Mouse (Mus musculus) forebrain, postnatal 0 days (tissue): Measurements from ENCODE around the gene Rassf5. TPM values are rescaled to one million over a fixed set of nuclear protein-coding genes. Genes with fewer than 3 reads are reported as not detected.

ENCODE experiments used
- ATAC-seq: fragments of 200-750 bp; cut with Nextera tagmentation; 2 replicates; pipeline ENCODE4 v1.8.0; 2017; ENCODE audit warnings: mild to moderate bottlenecking, moderate library complexity
- DNase-seq: peaks from one replicate; pipeline ENCODE4 v3.0.0-alpha.2; 2015
- H3K27ac ChIP-seq: fragments of 300-500 bp; sonication (generic); 2 replicates; pipeline ENCODE4 v1.5.1; 2014; ENCODE audit warnings: low read depth, mild to moderate bottlenecking, antibody characterized with exemption, low read length, moderate library complexity, mixed read lengths
- H3K27me3 ChIP-seq: fragments of 300-500 bp; sonication (generic); 2 replicates; pipeline ENCODE4 v1.6.1; 2014; ENCODE audit warnings: mild to moderate bottlenecking, low read length, mixed read lengths; ENCODE audit not compliant: insufficient read depth
- H3K36me3 ChIP-seq: fragments of 300-500 bp; sonication (generic); 2 replicates; pipeline ENCODE4 v1.6.1; 2014; ENCODE audit warnings: mild to moderate bottlenecking, moderate library complexity; ENCODE audit not compliant: insufficient read depth
- H3K4me1 ChIP-seq: fragments of 300-500 bp; sonication (generic); 2 replicates; pipeline ENCODE4 v1.6.1; 2014; ENCODE audit warnings: antibody characterized with exemption; ENCODE audit not compliant: insufficient read depth
- H3K4me2 ChIP-seq: fragments of 300-500 bp; sonication (generic); 2 replicates; pipeline ENCODE4 v1.6.1; 2014; ENCODE audit warnings: low read depth, mild to moderate bottlenecking, moderate library complexity
- H3K4me3 ChIP-seq: fragments of 300-500 bp; sonication (generic); 2 replicates; pipeline ENCODE4 v1.5.1; 2014; ENCODE audit warnings: low read depth, low read length, mixed read lengths
- H3K9ac ChIP-seq: fragments of 300-500 bp; sonication (generic); 2 replicates; pipeline ENCODE4 v1.6.1; 2014; ENCODE audit warnings: mild to moderate bottlenecking
- H3K9me3 ChIP-seq: fragments of 300-500 bp; sonication (generic); 2 replicates; pipeline ENCODE4 v1.6.1; 2016; ENCODE audit warnings: low read length
- CTCF ChIP-seq: sonication (generic); IDR thresholded peaks from 2 replicates; pipeline ENCODE4 v1.5.1; 2016; ENCODE audit warnings: antibody characterized with exemption, control low read depth, low read depth
- WGBS: fragments of 180-500 bp; shearing (Covaris S2); extraction: QIAGEN DNeasy Blood & Tissue Kit; methylation state at CpG from one replicate; pipeline ENCODE4 v1.1.7; 2014; 5-methylcytosine and 5-hydroxymethylcytosine counted together
- polyA plus RNA-seq: library from polyadenylated mRNA; unstranded; fragments of >200 nt; fragmentation: Nextera tagmentation; extraction: Ambion mirVana; gene quantifications from 2 replicates; pipeline ENCODE4 v1.2.1, GENCODE M21; 2015
- total RNA-seq: library from RNA; depleted of rRNA; stranded (reverse); fragments of >200 nt; gene quantifications from 2 replicates; pipeline ENCODE4 v1.2.3, GENCODE M21; 2014

Rassf5 gene
- total and polyA plus RNA-seq, 2 experiments from 2014 or later = 2.7 to 6.7 TPM

GRCm38 (mm10) chr1:131209971-131210426 is 35.1 kb downstream of the Rassf5 start:
- no peak overlapping the region for H3K4me2 ChIP-seq
- no peak for TF ChIP-seq CTCF
- H3K4me1 ChIP-seq = no peaks in the 10 kb centered on the region
- no peak overlapping the region for H3K4me3 ChIP-seq
- DNase-seq = peak; percentile 42
- ATAC-seq = peak; percentile 84
- no peaks in the 10 kb centered on the region for H3K36me3 ChIP-seq
- no peak overlapping the region for H3K9ac ChIP-seq
- no peaks in the 10 kb centered on the region for H3K27me3 ChIP-seq
- H3K27ac ChIP-seq = no peak overlapping the region
- 59% methylated on average over 8 of the region's 8 CpGs for WGBS
- H3K9me3 ChIP-seq = no peaks in the 10 kb centered on the region

- TF ChIP-seq CTCF = no peak
- ATAC-seq (no peak), DNase-seq (no peak)
- no peak overlapping the region for H3K9ac ChIP-seq
- 76% methylated on average over 6 of the region's 6 CpGs for WGBS
- no peaks in the 10 kb centered on the region for H3K27me3 ChIP-seq
- H3K4me2 ChIP-seq = no peak overlapping the region
- no peaks in the 10 kb centered on the region for H3K9me3 ChIP-seq
- no peak overlapping the region for H3K27ac ChIP-seq
- H3K4me3 ChIP-seq = no peak overlapping the region
- H3K36me3 ChIP-seq = no peaks in the 10 kb centered on the region
- no peaks in the 10 kb centered on the region for H3K4me1 ChIP-seq
These were observed 36.3 kb downstream of the Rassf5 start for GRCm38 (mm10) chr1:131208800-131209199.

- Histone ChIP-seq H3K36me3 (no peaks in the 10 kb centered on the region), H3K4me2 (no peak overlapping the region), H3K4me1 (no peaks in the 10 kb centered on the region), H3K27me3 (no peaks in the 10 kb centered on the region), H3K27ac (no peak overlapping the region), H3K9me3 (no peaks in the 10 kb centered on the region), H3K4me3 (no peak overlapping the region), H3K9ac (no peak overlapping the region)
- ATAC-seq (no peak), DNase-seq (no peak)
- WGBS = 93% methylated on average over 5 of the region's 5 CpGs
- TF ChIP-seq CTCF = no peak
These were observed 37.0 kb downstream of the Rassf5 start for GRCm38 (mm10) chr1:131208081-131208480.

GRCm38 (mm10) chr1:131207531-131207930 is 37.5 kb downstream of the Rassf5 start:
- no peak overlapping the region for H3K4me2 ChIP-seq
- TF ChIP-seq CTCF = peak; percentile 75
- no peaks in the 10 kb centered on the region for H3K9me3 ChIP-seq
- no peak overlapping the region for H3K9ac ChIP-seq
- H3K4me3 ChIP-seq = no peak overlapping the region
- WGBS = 5% methylated on average over 5 of the region's 5 CpGs
- H3K27ac ChIP-seq = no peak overlapping the region
- no peaks in the 10 kb centered on the region for H3K27me3 ChIP-seq
- H3K36me3 ChIP-seq = no peaks in the 10 kb centered on the region
- no peaks in the 10 kb centered on the region for H3K4me1 ChIP-seq
- ATAC-seq = peak; percentile 63; the same call in 1 of the 2 replicates
- peak; percentile 70 for DNase-seq

GRCm38 (mm10) chr1:131206342-131206741 is 38.7 kb downstream of the Rassf5 start:
- Histone ChIP-seq H3K4me1 (no peaks in the 10 kb centered on the region), H3K9me3 (no peaks in the 10 kb centered on the region), H3K4me3 (no peak overlapping the region), H3K27me3 (no peaks in the 10 kb centered on the region), H3K4me2 (no peak overlapping the region), H3K9ac (no peak overlapping the region), H3K36me3 (no peaks in the 10 kb centered on the region), H3K27ac (no peak overlapping the region)
- TF ChIP-seq CTCF = no peak
- 83% methylated on average over 5 of the region's 5 CpGs for WGBS
- no peak for DNase-seq
- no peak for ATAC-seq

GRCm38 (mm10) chr1:131204461-131204860 is 40.6 kb downstream of the Rassf5 start:
- H3K36me3 ChIP-seq = no peaks in the 10 kb centered on the region
- no peak overlapping the region for H3K4me3 ChIP-seq
- H3K4me2 ChIP-seq = no peak overlapping the region
- TF ChIP-seq CTCF = no peak
- no peak overlapping the region for H3K9ac ChIP-seq
- no peak for DNase-seq
- WGBS = 88% methylated on average over 8 of the region's 8 CpGs
- H3K4me1 ChIP-seq = no peaks in the 10 kb centered on the region
- H3K9me3 ChIP-seq = no peaks in the 10 kb centered on the region
- no peaks in the 10 kb centered on the region for H3K27me3 ChIP-seq
- ATAC-seq = no peak
- H3K27ac ChIP-seq = no peak overlapping the region

GRCm38 (mm10) chr1:131201391-131201790 is 43.7 kb downstream of the Rassf5 start:
- Histone ChIP-seq H3K4me3 (no peak overlapping the region), H3K36me3 (no peaks in the 10 kb centered on the region), H3K9me3 (no peaks in the 10 kb centered on the region), H3K4me2 (no peak overlapping the region), H3K27me3 (no peaks in the 10 kb centered on the region), H3K27ac (no peak overlapping the region), H3K4me1 (no peaks in the 10 kb centered on the region), H3K9ac (no peak overlapping the region)
- 82% methylated on average over 4 of the region's 4 CpGs for WGBS
- DNase-seq = no peak
- TF ChIP-seq CTCF = no peak
- no peak for ATAC-seq
